Mouse (Mus musculus): ENCODE data around the gene Bcl2l12.

Gene Bcl2l12

DNA sequence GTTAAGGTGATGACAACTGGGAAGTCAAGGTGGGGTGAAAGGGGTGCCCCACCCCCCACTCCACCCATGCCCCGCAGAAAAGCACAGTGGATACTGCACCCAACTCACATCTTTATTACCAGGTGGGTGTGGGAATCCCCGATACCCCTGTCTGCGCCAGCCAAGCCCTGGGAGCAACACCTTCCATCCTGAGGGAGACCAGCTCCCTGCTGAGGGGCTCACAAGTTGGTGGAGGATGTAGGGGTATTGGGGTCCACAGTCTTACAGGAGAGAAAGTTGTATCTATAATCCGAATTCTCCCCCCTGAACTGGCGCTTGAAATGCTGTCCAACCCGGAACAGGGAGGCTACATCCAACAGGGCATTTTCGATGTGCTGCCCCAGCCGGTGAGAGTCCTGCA, 39.2 kb downstream of the Bcl2l12 start:
- DNase-seq (ENCODE audit: low spot score) = no peak

DNA sequence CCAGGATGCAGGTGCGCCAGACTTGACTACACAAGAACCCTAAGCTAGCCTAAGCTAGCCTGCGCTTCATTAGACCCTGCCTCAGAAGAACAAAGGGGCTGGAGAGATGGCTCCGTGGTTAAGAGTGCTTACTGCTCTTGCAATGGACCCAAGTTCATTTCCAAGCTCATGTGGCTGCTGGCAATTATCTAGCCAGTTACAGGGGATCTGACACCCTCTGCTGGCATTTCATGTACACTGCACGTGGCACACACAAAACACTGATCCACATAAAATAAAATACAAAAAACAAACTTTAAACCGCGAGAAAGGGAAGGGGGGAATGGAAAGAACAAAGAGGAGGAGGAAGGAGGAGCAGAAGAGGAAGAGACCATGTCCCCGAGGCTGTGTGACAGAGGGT, 40.3 kb downstream of the Bcl2l12 start:
- DNase-seq (ENCODE audit: low spot score) = peak; percentile 65

DNA sequence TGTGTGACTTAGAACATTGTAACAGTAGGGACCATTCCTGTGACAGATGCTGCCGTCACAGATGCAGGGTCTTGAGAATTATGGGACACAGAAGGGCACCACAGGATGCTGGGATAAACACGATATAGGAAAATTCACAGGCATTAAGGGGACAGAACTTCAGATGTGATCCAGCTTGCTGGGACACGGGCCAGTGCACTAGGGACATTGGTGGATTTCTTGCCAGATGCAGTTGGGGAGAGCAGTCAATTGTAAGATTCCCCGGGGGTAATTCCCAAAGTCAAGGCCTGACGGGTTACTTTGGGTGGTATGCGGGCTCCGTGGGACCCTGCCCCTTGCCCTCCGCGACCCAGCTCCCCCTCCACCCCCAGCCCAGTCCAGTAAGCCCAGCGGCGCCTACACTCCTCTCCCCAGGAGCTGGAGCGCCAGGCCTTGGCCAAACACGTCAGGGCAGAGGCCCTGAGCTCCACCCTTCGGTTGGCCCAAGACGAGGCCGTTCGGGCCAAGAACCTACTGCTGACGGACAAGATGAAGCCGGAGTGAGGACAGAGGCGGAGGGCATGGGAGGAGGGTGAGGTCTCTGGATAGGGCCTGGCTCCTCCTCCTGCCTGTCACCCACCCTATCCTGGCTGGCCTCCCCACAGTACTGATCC, 41.2 kb downstream of the Bcl2l12 start:
- DNase-seq (ENCODE audit: low spot score) = no peak

DNA sequence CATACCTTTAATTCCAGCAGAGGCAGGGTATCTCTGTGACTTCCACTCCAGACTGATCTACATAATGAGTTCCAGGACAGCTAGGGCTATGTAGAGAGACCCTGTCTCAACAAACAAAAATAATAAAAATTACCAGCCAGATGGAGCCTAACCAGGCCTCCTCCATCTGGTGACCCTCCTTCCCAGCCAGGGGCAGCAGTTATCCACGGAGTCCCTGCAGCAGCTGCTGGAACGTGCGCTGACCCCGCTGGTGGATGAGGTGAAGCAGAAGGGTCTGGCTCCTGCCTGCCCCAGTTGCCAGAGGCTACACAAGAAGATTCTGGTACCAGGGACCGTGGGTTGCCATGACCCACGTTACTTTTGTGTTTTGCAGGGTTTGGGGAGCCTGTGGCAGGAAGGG, 42.2 kb downstream of the Bcl2l12 start:
- DNase-seq (ENCODE audit: low spot score) = no peak

DNA sequence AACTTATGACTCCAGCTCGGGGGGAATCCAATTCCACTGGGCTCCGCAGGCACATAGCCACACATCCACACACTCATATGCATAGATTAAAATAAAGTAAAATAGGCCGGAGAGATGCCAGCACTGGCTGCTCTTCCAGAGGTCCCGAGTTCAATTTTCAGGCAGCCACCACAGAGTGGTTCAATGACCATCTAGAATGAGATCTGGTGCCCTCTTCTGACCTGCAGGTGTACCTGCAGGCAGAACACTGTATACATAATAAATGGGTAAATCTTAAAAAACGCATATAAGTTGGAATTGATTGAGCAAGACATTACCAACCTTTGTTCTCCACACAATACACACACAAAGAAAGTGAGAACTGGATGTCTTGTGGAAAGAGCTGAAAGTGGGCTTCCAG, 42.9 kb downstream of the Bcl2l12 start:
- peak; percentile 54 for DNase-seq (ENCODE audit: low spot score)

DNA sequence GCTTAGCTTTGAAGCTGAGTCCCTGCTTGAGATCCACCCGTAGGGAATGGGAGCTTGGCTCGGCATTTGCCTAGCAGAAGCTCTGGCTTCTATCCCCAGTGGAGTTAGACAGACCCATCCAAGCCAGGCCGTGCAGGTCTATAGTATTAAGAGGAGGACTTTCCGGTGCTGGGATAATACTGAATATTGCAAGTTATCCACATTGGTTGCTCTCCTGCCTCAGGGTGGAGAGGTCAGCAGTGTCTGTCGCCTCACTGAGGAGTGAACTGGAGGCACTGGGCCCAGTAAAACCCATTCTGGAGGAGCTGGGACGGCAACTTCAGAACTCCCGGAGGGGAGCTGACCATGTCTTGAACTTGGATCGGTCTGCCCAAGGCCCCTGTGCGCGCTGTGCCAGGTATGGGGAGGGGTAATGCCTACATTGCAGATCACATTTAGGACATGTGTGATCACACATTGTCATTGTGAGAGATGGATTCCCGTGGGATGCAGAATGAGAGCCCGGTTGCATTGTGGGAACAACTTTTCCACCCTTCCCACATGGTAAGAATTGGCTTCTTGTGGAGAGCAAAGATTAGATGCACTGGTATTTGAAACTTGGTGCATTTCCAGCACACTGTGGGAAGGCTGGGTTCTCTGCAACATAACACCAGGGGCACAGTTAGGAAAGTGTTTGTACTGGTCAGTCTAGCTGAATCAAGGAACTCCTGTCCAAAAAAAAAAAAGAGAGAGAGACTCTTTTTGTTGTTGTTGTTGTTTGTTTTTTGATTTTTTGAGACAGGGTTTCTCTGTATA, 44.2 kb downstream of the Bcl2l12 start:
- no peak for DNase-seq (ENCODE audit: low spot score)

DNA sequence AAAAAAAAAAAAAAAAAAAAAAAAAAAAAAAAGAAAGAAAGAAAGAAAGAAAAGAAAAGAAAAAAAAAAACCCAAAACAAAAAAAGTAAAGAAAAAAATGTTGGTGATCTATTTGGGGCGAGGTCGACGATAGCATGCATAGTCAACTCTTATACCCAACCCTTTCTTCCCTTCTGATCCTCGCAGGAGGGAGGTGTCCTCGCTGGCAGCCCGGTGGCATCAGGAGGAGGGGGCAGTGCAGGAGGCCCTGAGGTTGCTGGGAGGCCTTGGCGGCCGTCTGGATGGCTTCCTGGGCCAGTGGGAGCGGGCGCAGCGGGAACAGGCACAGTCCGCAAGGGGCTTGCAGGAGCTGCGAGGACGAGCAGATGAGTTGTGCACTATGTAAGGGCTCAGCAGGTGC, 45.0 kb downstream of the Bcl2l12 start:
- DNase-seq (ENCODE audit: low spot score) = no peak

- DNase-seq (ENCODE audit: low spot score) = peak; percentile 97
Measured at GRCm38 (mm10) chr7:44952611-44953306, 45.8 kb downstream of the Bcl2l12 start.

- DNase-seq (ENCODE audit: low spot score) = peak; percentile 66
Measured at GRCm38 (mm10) chr7:44951960-44952359, 46.6 kb downstream of the Bcl2l12 start.

GRCm38 (mm10) chr7:44949922-44950321, 48.6 kb downstream of the Bcl2l12 start:
- no peak for DNase-seq (ENCODE audit: low spot score)

DNA sequence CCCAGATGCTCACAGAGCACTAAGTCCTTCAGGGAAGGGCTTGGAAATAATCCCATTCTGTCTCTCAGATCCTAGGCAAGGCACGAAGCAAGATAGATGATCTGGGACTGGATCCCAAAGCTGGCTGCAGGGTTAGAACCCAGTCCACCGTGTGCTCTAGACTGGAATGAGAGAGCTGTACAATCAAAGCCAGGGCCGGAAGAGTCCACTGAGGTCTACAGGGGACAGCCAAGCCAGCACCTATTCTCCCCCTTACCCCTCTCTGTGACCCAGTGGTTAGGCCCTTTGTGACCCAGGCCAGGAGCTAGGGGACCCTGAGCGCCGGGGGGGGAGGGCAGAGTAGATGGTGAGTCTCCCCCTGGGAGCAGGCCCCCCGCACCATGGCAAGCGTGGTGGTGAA, 55.6 kb downstream of the Bcl2l12 start, which contains the start of gene Tsks:
Gene Tsks, plus strand, starts transcription at position 301 of the 400 bp plus-strand sequence.
- no peak for DNase-seq (ENCODE audit: low spot score)
